Mouse (Mus musculus) testis, postnatal 14 days (tissue): ENCODE measurements around the gene Pom121l2.

Source experiments
- DNase-seq: peaks from one replicate; pipeline ENCODE4 v3.0.0; 2021; ENCODE audit warnings: low spot score

Pom121l2 gene

GRCm38 (mm10) chr13:22019934-22020835 is 39.2 kb downstream of the Pom121l2 start:
- DNase-seq: no peak

- DNase-seq: peak; percentile 51
These were observed 39.9 kb downstream of the Pom121l2 start for GRCm38 (mm10) chr13:22020901-22021339.

- DNase-seq: peak; percentile 71
These were observed 40.6 kb downstream of the Pom121l2 start for GRCm38 (mm10) chr13:22021581-22021980.

DNA sequence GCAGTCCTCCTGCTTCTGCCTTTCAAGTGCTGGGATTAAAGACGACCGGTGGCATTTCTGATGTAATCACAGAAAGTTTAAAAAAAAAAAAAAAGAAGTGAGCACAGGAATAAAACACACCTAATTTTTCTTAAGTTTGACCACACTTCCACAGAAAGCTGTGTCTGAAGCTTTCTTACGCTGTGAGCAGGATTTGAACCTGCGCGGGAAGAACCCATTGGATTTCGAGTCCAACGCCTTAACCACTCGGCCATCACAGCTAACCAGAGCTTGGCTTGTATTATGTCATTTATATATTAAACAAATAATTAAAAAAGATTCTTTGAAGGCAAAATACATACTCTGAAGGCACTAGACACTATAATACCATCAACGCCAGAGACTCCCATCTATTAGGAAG is 41.2 kb downstream of the Pom121l2 start:
- peak; percentile 75 for DNase-seq

DNA sequence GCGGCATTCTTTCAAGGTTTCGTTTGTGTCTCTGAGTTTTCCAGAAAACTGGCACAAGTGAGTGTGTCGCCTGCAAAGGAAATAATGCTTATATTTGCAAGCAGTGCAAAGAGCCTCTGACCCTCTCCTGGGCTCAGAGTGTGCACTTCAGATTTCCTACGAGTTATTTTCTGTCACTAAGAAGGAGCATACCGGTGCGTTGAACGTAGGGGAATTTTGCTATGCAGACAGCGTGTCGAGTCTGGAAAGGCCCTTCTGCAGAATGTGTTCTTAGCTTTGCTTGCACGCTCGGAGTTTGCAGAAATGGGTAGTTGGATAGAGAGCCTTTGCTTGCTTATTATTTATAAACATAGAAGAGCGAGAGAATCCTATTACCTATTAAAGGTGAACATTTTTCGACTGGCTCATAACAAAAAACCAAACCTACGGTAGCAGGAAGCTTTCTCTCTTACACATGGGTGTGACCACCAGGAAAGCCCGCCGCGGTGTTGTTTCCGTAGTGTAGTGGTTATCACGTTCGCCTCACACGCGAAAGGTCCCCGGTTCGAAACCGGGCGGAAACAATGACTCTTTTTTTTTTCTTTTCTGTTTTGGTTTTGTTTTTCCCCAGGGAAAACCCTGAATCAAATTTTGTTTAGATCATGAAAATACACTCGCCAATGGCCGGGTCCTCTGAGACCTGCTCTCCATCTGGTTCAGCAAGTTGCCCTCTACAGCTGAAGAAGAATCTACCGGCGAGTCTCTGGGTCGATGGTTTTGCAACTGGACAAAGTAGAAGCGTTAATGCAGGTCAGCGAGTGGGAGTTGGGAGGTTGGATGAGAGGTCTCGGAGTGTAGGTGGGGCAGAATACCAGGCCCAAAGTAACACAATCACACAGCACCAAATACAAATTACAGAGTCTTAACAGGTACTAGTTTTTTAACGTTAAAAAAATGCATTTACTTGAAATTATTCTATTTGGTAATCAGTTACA is 45.4 kb downstream of the Pom121l2 start:
- peak; percentile 75 for DNase-seq

DNA sequence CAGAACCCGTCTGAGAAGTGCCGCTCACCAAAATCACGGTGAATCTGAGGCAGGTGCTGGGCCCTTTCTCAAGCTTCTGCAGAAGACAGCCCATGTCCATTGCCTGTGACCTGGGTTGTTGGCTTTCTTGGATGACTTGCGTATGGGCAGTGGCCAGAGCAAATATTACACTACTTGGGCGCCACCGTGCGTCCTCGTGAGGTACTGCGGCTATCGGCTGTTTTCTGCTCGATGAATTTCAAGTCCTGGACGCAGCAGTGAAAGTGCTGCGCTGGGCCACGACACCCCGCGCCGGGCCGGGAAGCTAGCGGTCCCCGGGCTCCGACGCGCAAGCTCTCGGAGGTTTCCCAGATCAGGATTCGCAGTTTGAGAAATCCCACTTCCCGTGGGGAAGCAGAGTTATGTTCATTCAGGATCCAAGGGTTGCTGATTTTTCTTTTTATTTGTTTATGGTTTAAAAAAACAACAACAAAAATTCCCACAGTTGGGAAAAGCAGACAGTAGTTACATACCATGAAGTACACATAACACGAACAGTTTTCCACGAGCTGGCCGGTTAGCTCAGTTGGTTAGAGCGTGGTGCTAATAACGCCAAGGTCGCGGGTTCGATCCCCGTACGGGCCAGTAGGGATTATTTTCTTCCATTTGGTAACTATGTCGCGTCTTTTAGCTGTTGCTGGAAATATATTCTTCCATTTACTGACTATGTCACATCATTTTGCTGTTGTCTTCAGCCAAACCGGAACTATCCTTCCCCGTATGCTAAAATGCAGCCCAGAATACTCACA is 47.9 kb downstream of the Pom121l2 start:
- DNase-seq: peak; percentile 91

- DNase-seq: no peak
These were observed 48.9 kb downstream of the Pom121l2 start for GRCm38 (mm10) chr13:22029928-22030327.

GRCm38 (mm10) chr13:22030493-22030892 is 49.5 kb downstream of the Pom121l2 start:
- DNase-seq: no peak

DNA sequence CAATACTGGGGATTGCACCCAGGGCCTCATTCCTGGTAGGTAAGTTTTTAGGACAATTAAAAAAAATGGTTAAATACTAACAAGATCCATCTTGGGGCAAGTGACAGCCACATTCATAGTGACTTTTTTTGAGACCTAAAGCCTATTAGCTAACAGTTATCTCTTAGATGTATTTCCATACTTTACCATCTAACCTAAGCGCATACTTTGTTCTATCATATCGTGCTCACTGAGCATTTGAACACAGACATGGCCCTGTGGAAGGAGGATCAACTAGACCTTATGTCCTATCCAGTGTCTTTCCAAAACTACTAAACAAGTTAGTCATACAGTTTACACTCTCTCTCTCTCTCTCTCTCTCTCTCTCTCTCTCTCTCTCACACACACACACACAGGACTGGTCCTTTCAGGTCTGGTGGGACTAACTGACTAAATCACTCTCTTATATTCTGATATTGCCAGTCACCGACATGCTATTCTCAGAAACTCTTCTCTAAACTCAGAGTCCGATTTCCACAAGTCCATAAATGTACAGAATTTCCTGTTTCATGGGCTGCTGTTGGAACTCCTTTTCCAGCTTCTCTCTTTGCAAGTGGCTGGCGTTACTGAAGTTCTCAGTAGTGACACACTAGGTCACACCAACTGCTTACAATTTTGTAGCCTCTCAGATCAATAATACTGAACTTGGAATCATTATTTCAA is 52.9 kb downstream of the Pom121l2 start:
- DNase-seq: no peak

DNA sequence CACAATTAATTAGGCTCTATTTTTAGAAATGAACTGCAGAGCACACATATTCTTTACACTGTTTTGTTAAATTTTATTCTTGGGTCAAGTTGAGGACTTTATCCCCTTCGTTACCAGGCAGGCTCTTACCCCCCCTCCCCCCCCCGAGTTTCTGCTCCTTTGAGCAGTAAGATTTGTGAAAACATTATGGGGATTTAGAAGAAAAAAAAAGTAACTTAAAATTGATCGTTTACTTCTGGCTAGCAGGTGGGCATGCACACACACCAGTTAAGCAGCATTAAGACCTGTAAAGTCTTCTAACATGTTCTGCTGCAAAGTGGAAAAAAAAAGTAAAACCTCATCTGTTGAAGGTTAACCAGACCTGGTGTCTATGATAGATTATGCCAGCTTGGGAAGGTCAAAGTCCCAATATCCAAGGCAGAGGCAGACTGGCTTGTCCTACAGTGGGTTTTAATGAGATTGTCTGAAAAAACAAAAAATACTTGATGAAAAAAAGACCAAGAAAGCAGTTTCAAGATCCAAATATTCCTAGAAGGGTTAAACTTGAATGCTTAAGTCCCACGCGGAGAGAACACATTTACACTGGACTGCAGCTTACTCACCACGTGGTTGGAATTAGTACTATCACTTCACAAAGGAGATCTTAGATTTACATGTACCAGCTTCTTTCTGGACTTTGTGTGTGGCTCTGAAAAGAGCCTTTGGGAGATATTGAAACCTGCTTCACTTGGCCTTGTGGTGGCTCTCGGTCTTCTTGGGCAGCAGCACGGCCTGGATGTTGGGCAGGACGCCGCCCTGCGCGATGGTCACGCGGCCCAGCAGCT is 53.7 kb downstream of the Pom121l2 start:
- no peak for DNase-seq

DNA sequence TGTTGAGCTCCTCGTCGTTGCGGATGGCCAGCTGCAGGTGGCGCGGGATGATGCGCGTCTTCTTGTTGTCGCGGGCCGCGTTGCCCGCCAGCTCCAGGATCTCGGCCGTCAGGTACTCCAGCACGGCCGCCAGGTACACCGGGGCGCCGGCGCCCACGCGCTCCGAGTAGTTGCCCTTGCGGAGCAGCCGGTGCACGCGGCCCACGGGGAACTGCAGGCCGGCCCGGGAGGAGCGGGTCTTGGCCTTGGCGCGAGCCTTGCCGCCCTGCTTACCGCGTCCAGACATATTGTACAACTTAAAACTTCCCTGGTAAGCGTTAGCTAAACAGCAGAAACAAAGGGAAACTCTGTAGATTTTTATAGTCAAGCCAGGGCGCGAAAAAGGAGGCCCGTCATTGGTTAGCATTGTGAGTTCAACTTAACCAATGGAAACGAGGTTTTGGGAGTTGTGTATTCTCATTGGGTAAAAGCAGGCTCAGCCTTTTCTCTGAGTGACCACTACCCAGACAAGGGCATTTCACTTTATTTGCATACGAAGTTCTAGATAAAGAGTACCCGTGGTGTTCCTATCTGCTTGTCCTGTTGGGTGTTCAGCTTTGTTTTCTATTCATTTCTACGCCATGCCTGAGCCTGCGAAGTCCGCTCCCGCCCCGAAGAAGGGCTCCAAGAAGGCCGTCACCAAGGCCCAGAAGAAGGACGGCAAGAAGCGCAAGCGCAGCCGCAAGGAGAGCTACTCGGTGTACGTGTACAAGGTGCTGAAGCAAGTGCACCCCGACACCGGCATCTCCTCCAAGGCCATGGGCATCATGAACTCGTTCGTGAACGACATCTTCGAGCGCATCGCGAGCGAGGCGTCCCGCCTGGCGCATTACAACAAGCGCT is 54.5 kb downstream of the Pom121l2 start, which contains the start of the genes Hist1h2ah and Hist1h2bk:
Gene Hist1h2ah, minus strand, starts transcription at position 302 of the 882 bp plus-strand sequence.
Gene Hist1h2bk, plus strand, starts transcription at position 604 of the 882 bp plus-strand sequence.
- peak; percentile 93 for DNase-seq

GRCm38 (mm10) chr13:22036149-22036956 is 55.4 kb downstream of the Pom121l2 start:
- DNase-seq: peak; percentile 65

- no peak for DNase-seq
These were observed 56.0 kb downstream of the Pom121l2 start for GRCm38 (mm10) chr13:22036986-22037385.

GRCm38 (mm10) chr13:22037415-22037814 is 56.4 kb downstream of the Pom121l2 start:
- DNase-seq: no peak
